Mouse (Mus musculus) B cell, adult 67 days (primary cell): ENCODE data around the gene Samsn1. TPM values are rescaled to one million over a fixed set of nuclear protein-coding genes. Genes with fewer than 3 reads are reported as not detected.

Experiments used
- total RNA-seq, 2 experiments: library from RNA; stranded (reverse); gene quantifications; 4 replicates each; pipeline ENCODE4 v1.2.4; 2023

The Samsn1 gene
- 10 to 100 TPM; 28.3 to 38.1 TPM for total RNA-seq

GRCm38 (mm10) chr16:76022181-76022580, at the start of gene Samsn1:
Gene Samsn1 (minus strand): TSS chr16:76022281.

